9 mouse cellular contexts compared by ENCODE assay signal in genomic region chr19:32348955-32349654, GRCm38 (mm10). TPM values are rescaled to one million over a fixed set of nuclear protein-coding genes. Genes with fewer than 3 reads are reported as not detected.
DNase-seq lines count a peak whose midpoint lies in the region; ATAC-seq and TF ChIP-seq lines count a peak whose summit lies in the region.
"Had no signal": no experiment of that assay in that cellular context is flagged by ENCODE, and none has a peak within 500 bp of the region (broad histone marks: within the 10 kb centered on the region; RNA-seq: fewer than 3 reads in every experiment).

No protein-coding gene starts in this region.

- no peaks in the 10 kb centered on the region for H3K27me3 ChIP-seq in Patski
- H3K27me3 ChIP-seq in heart, embryonic 15.5 days = no peaks in the 10 kb centered on the region
- no peaks in the 10 kb centered on the region for H3K27me3 ChIP-seq in lung, postnatal 0 days (replicated peaks; ENCODE audit: insufficient read depth, low read length)
- H3K27me3 ChIP-seq in thymus, adult 2 months (ENCODE audit: control insufficient read depth, insufficient read depth, low read length) = no peaks in the 10 kb centered on the region

- H3K4me2 ChIP-seq in heart, embryonic 15.5 days = peak overlapping the region; percentile 7; the same call in 1 of the 2 replicates
- no peak overlapping the region for H3K4me2 ChIP-seq in lung, postnatal 0 days (replicated peaks; ENCODE audit: low read depth, low read length)

- CTCF ChIA-PET in Patski (lab: Charles Lee) = interaction anchor here (0.7 to 2.4 kb wide), 9 partner anchors 9 to 179 kb away, joined by 3 to 14 read pairs (median 5); partner anchors contain the start of gene Sgms1

- DNase-seq in gastrocnemius, adult 2 months = no peak
- DNase-seq in gastrocnemius, adult 8-10 months (ENCODE audit: low spot score in 2 of 2) = no peak
- DNase-seq in Patski (ENCODE audit: low read depth, low spot score) = peak; percentile 34
- DNase-seq in lung, postnatal 0 days (ENCODE audit: low spot score) = peak; percentile 66
- DNase-seq in thymus, adult 2 months = no peak
- DNase-seq in layer of hippocampus, adult 9-11 months = no peak
- DNase-seq in urinary bladder, adult 2 months (ENCODE audit: low spot score) = no peak
- DNase-seq: liver, postnatal 0 days had no signal

- TF ChIP-seq CTCF in gastrocnemius, adult 2 months (IDR thresholded peaks at IDR 0.05) = peak; percentile 8; the same call in 1 of the 2 replicates
- TF ChIP-seq CTCF in Patski (IDR thresholded peaks at IDR 0.05) = peak; percentile 66
- peak; percentile 59 for TF ChIP-seq CTCF in lung, postnatal 0 days (IDR thresholded peaks at IDR 0.05)
- TF ChIP-seq CTCF in thymus, adult 2 months (IDR thresholded peaks at IDR 0.05; ENCODE audit: borderline replicate concordance, control insufficient read depth, extremely low read depth, insufficient read depth, low read length, poor library complexity) = no peak

- TF ChIP-seq EP300 in lung, postnatal 0 days (IDR thresholded peaks at IDR 0.05) = 0 out of 2 replicates have a peak, but pooled peaks have one; percentile 23

- POLR2A ChIA-PET in Patski (lab: Charles Lee) = interaction anchor here (0.7 kb wide), 1 partner anchor 353 kb away, joined by 3 read pairs; no protein-coding TSS in a partner anchor

- no peaks in the 10 kb centered on the region for H3K9me3 ChIP-seq in heart, embryonic 15.5 days (replicated peaks)
- no peaks in the 10 kb centered on the region for H3K9me3 ChIP-seq in lung, postnatal 0 days (ENCODE audit: low read length)

- intact Hi-C loops in gastrocnemius, adult 2 months (cut with DNase I) = no loop called here

- H3K36me3 ChIP-seq in heart, embryonic 15.5 days = no peaks in the 10 kb centered on the region
- H3K36me3 ChIP-seq in lung, postnatal 0 days (ENCODE audit: insufficient read depth, low read length) = no peaks in the 10 kb centered on the region
- no peaks in the 10 kb centered on the region for H3K36me3 ChIP-seq in thymus, adult 2 months (ENCODE audit: control insufficient read depth, insufficient read depth, low read length)

- peak overlapping the region; percentile 9 for H3K27ac ChIP-seq in gastrocnemius, adult 2 months
- peak overlapping the region; percentile 75 for H3K27ac ChIP-seq in heart, embryonic 15.5 days
- H3K27ac ChIP-seq in lung, postnatal 0 days (ENCODE audit: low read length) = no peak overlapping the region; the same call in 1 of the 2 replicates
- no peak overlapping the region for H3K27ac ChIP-seq in thymus, adult 2 months (ENCODE audit: control insufficient read depth, insufficient read depth, low read length)

- peak; percentile 87 for ATAC-seq in Patski
- peak; percentile 68 for ATAC-seq in heart, embryonic 15.5 days (replicated peaks; ENCODE audit: insufficient number of reproducible peaks, insufficient read depth, low FRiP score, low read depth)
- peak; percentile 46 for ATAC-seq in lung, postnatal 0 days
- ATAC-seq: liver, postnatal 0 days had no signal

- no peak overlapping the region for H3K9ac ChIP-seq in heart, embryonic 15.5 days
- no peak overlapping the region for H3K9ac ChIP-seq in lung, postnatal 0 days (replicated peaks; ENCODE audit: low read depth)
- H3K9ac ChIP-seq: liver, postnatal 0 days had no signal

- in situ Hi-C loops in Patski (cut with MboI; ENCODE audit: low pct_unique_long_range_greater_than_20kb) = no loop called here

- peaks cover 63% of the 10 kb centered on the region for H3K4me1 ChIP-seq in heart, embryonic 15.5 days (replicated peaks)
- peaks cover 25% of the 10 kb centered on the region; the same call in 1 of the 2 replicates for H3K4me1 ChIP-seq in lung, postnatal 0 days (ENCODE audit: insufficient read depth, low read depth, low read length)
- peaks cover 6% of the 10 kb centered on the region for H3K4me1 ChIP-seq in thymus, adult 2 months (replicated peaks; ENCODE audit: control insufficient read depth, insufficient read depth, low read length)

- no peak overlapping the region for H3K4me3 ChIP-seq in gastrocnemius, adult 2 months
- no peak overlapping the region for H3K4me3 ChIP-seq in heart, embryonic 15.5 days
- no peak overlapping the region for H3K4me3 ChIP-seq in lung, postnatal 0 days (ENCODE audit: low read depth, low read length)
- H3K4me3 ChIP-seq in thymus, adult 2 months (ENCODE audit: control insufficient read depth, insufficient read depth, low read length) = no peak overlapping the region

- WGBS in heart, embryonic 15.5 days = 36% methylated on average over 7 of the region's 7 CpGs
- WGBS in lung, postnatal 0 days = 44% methylated on average over 7 of the region's 7 CpGs
- 92% methylated on average over 7 of the region's 7 CpGs for WGBS in thymus, adult 2 months

- TF ChIP-seq POLR2A in thymus, adult 2 months (IDR thresholded peaks at IDR 0.05; ENCODE audit: control insufficient read depth, extremely low read depth, insufficient read depth, low read length, poor library complexity) = no peak

RNA-seq across cellular contexts. Expression of gene Sgms1, which starts 40.4 kb away (rescaled TPM):
- 10 to 100 TPM; 53.8 to 62.8 TPM for total RNA-seq in gastrocnemius, adult 2 months (2021)
- total RNA-seq in gastrocnemius, adult 8-10 months (2022) = 10 to 100 TPM; 57.6 to 68.1 (median 61.3) TPM
- polyA plus RNA-seq in Patski (2021) = 26.2 TPM
- polyA plus RNA-seq in heart, embryonic 15.5 days (2015; fragmentation: Nextera tagmentation; extraction: Ambion mirVana) = 36.7 and 40.3 TPM in 2 replicates
- polyA plus RNA-seq in lung, postnatal 0 days (2015; fragmentation: Nextera tagmentation; extraction: Ambion mirVana) = 59.3 and 74.9 TPM in 2 replicates
- polyA plus RNA-seq in thymus, adult 2 months (2012; rRNA removed) = 5.9 and 7.4 TPM in 2 replicates
- polyA plus RNA-seq in urinary bladder, adult 2 months (2012; rRNA removed) = 22.2 and 26.6 TPM in 2 replicates

Comparison
In these comparisons a context has a peak if more than half of its experiments do, and no peak if none do; other contexts are left out.
1. DNase-seq: peak in Patski (single experiment) and lung, postnatal 0 days (single experiment); none in gastrocnemius, adult 2 months (single experiment), gastrocnemius, adult 8-10 months (0 of 2), thymus, adult 2 months (single experiment), layer of hippocampus, adult 9-11 months (single experiment) and urinary bladder, adult 2 months (single experiment).
2. H3K27ac ChIP-seq: peak in gastrocnemius, adult 2 months (single experiment) and heart, embryonic 15.5 days (single experiment); none in lung, postnatal 0 days (single experiment) and thymus, adult 2 months (single experiment).
3. Peak in every context shown above with its lines, with median percentiles within 50 percentile points of each other: ATAC-seq.